Mouse (Mus musculus) C2C12 (cell line): ENCODE measurements around the gene Msmo1.

ENCODE experiments used
- CTCF ChIP-seq: IDR thresholded peaks from one replicate; pipeline ENCODE4 v1.5.1; 2011; ENCODE audit not compliant: control insufficient read depth, insufficient read depth, insufficient read length
- MAX ChIP-seq: IDR thresholded peaks from one replicate; pipeline ENCODE4 v1.6.1; 2011; ENCODE audit warnings: mild to moderate bottlenecking, control low read depth
- MYOD1 ChIP-seq: IDR thresholded peaks from one replicate; pipeline ENCODE4 v1.6.1; 2011; ENCODE audit warnings: low read depth; ENCODE audit not compliant: control insufficient read depth, insufficient read length
- MYOG ChIP-seq: IDR thresholded peaks from one replicate; pipeline ENCODE4 v1.6.1; 2011; ENCODE audit not compliant: control insufficient read depth, insufficient read length; ENCODE audit errors: extremely low read depth
- USF1 ChIP-seq: IDR thresholded peaks from one replicate; pipeline ENCODE4 v1.6.1; 2011; ENCODE audit warnings: low read depth, mild to moderate bottlenecking, control low read depth, moderate library complexity

GRCm38 (mm10) chr8:64682501-64682900, 51.1 kb downstream of the Msmo1 start:
- TF ChIP-seq MAX (no peak), CTCF (no peak), USF1 (no peak), MYOD1 (no peak), MYOG (no peak)
